ENCODE assay signal across 21 mouse cellular contexts in the genomic region with DNA sequence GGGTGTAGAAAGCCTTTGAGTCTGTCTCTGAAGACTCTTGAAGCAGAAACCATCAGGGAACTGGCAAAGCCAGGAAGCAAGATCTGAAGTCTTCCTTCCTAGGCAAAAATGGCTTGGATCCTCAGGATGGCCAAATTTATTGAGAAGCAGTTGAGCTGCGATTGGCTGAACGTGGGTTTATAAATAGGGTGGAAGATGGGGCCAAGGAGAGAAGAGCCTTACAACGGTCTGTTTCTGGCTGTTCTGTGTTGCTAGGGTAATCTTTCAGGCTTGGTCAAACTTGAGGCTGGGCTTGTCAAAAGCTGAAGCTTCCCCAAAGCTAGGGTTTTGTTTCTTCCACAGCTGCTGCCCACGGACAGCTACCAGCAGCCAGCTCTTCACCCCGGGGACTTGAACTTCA. TPM values are rescaled to one million over a fixed set of nuclear protein-coding genes. Genes with fewer than 3 reads are reported as not detected.
"Had no signal": no experiment of that assay in that cellular context is flagged by ENCODE, and none has a peak within 500 bp of the region (broad histone marks: within the 10 kb centered on the region; RNA-seq: fewer than 3 reads in every experiment).

No protein-coding gene starts in this region.

- H3K27ac ChIP-seq: limb, embryonic 12.5 days; limb, embryonic 15.5 days; liver, embryonic 14.5 days; macrophage; midbrain, embryonic 12.5 days; stomach, embryonic 15.5 days had no signal

- H3K4me3 ChIP-seq: limb, embryonic 12.5 days; limb, embryonic 15.5 days; midbrain, embryonic 12.5 days; stomach, embryonic 15.5 days had no signal

- DNase-seq: kidney, adult 11 months; kidney, adult 8-10 months; kidney, postnatal 14 days; kidney, postnatal 4 days; layer of hippocampus, postnatal 36 days; left cerebral cortex, postnatal 4 days; liver, postnatal 0 days; lung, embryonic 14.5 days; right cerebral cortex, postnatal 14 days; spleen, adult 18-20 months; thymus, postnatal 25 days had no signal

- H3K9ac ChIP-seq: limb, embryonic 12.5 days; limb, embryonic 15.5 days; liver, embryonic 14.5 days; liver, postnatal 0 days; lung, embryonic 14.5 days; midbrain, embryonic 12.5 days; stomach, embryonic 15.5 days had no signal

- ATAC-seq: lung, postnatal 0 days; midbrain, embryonic 16.5 days had no signal

- H3K4me2 ChIP-seq: limb, embryonic 12.5 days; limb, embryonic 15.5 days; liver, embryonic 11.5 days; lung, embryonic 14.5 days; midbrain, embryonic 12.5 days; stomach, embryonic 15.5 days had no signal

- H3K4me1 ChIP-seq: limb, embryonic 12.5 days; midbrain, embryonic 12.5 days; stomach, embryonic 15.5 days had no signal

- H3K27me3 ChIP-seq: limb, embryonic 12.5 days; stomach, embryonic 15.5 days had no signal

- H3K9me3 ChIP-seq: limb, embryonic 12.5 days; limb, embryonic 15.5 days; midbrain, embryonic 12.5 days; stomach, embryonic 15.5 days had no signal

- H3K36me3 ChIP-seq: limb, embryonic 12.5 days; limb, embryonic 15.5 days; midbrain, embryonic 12.5 days; stomach, embryonic 15.5 days had no signal

RNA-seq across cellular contexts. Expression of a gene that starts 22.5 kb away (rescaled TPM):
- total RNA-seq: megakaryocyte, adult 5-6 weeks had no signal

RNA-seq across cellular contexts. Expression of a gene that starts 56.3 kb away (rescaled TPM):
- total RNA-seq: megakaryocyte, adult 5-6 weeks had no signal
- polyA plus RNA-seq: macrophage had no signal
